Mouse (Mus musculus): ENCODE results near the gene Spry2. TPM values are rescaled to one million over a fixed set of nuclear protein-coding genes. Genes with fewer than 3 reads are reported as not detected.

Gene Spry2
- 0.08 TPM for polyA plus RNA-seq (2017; shearing (Covaris generic))

GRCm38 (mm10) chr14:105896791-105897568 lies at the start of gene Spry2:
Gene Spry2 (minus strand): TSS chr14:105896819.

Other genes with a start within 250 kb of the Spry2 start
- not detected for gene Trim52, start 209.4 kb upstream of the Spry2 start, polyA plus RNA-seq (2017; shearing (Covaris generic))